ENCODE assay signal across 8 mouse cellular contexts in genomic region chrX:100776494-100776893, GRCm38 (mm10). TPM values are rescaled to one million over a fixed set of nuclear protein-coding genes. Genes with fewer than 3 reads are reported as not detected.
DNase-seq lines count a peak whose midpoint lies in the region; ATAC-seq and TF ChIP-seq lines count a peak whose summit lies in the region.

No protein-coding gene starts in this region.

- 23% methylated on average over 9 of the region's 9 CpGs for WGBS in spleen, adult 2 months
- 12% methylated on average over 9 of the region's 9 CpGs for WGBS in cerebellum, adult 2 months
- WGBS in forebrain, postnatal 0 days = 23% methylated on average over 9 of the region's 9 CpGs
- WGBS in limb, embryonic 15.5 days = 22% methylated on average over 9 of the region's 9 CpGs
- WGBS in midbrain, embryonic 14.5 days = 26% methylated on average over 9 of the region's 9 CpGs
- 8% methylated on average over 9 of the region's 9 CpGs for WGBS in thymus, adult 2 months

- H3K9ac ChIP-seq in forebrain, postnatal 0 days = no peak overlapping the region
- no peak overlapping the region for H3K9ac ChIP-seq in limb, embryonic 15.5 days
- peak overlapping the region; percentile 61; the same call in 1 of the 2 replicates for H3K9ac ChIP-seq in midbrain, embryonic 14.5 days (replicated peaks; ENCODE audit: low read length)

- peak; percentile 19; the same call in 1 of the 2 replicates for TF ChIP-seq CTCF in spleen, adult 2 months (IDR thresholded peaks at IDR 0.05; ENCODE audit: extremely low read depth, insufficient read depth, insufficient read length, insufficient replicate concordance)
- peak; percentile 59 for TF ChIP-seq CTCF in cerebellum, adult 2 months (IDR thresholded peaks at IDR 0.05; ENCODE audit: borderline replicate concordance, insufficient read depth, low read depth, low read length)
- peak; percentile 74 for TF ChIP-seq CTCF in forebrain, postnatal 0 days (IDR thresholded peaks at IDR 0.05; ENCODE audit: low read depth)
- TF ChIP-seq CTCF in thymus, adult 2 months (IDR thresholded peaks at IDR 0.05; ENCODE audit: borderline replicate concordance, control insufficient read depth, extremely low read depth, insufficient read depth, low read length, poor library complexity) = no peak

- peak in 1 of 2 experiments; percentile 39 for DNase-seq in spleen, adult 2 months (ENCODE audit: low read depth in 1 of 2, low spot score in 2 of 2)
- DNase-seq in spleen, adult 12 weeks (ENCODE audit: low spot score) = no peak
- peak; percentile 66 to 71 for DNase-seq in cerebellum, adult 2 months
- DNase-seq in forebrain, postnatal 0 days = peak; percentile 79
- peak; percentile 52 for DNase-seq in hindlimb bud, embryonic 11.5 days (ENCODE audit: extremely low spot score, low read depth, low spot score)
- DNase-seq in midbrain, embryonic 14.5 days = peak; percentile 80
- peak; percentile 54 for DNase-seq in thymus, adult 2 months

- peak; percentile 83 for ATAC-seq in forebrain, postnatal 0 days
- no peak for ATAC-seq in limb, embryonic 15.5 days (ENCODE audit: insufficient number of reproducible peaks, low FRiP score, low TSS enrichment, low read depth)
- peak; percentile 54; the same call in 1 of the 2 replicates for ATAC-seq in midbrain, embryonic 14.5 days (ENCODE audit: low FRiP score, low TSS enrichment)

- no peak for TF ChIP-seq POLR2A in spleen, adult 2 months (IDR thresholded peaks at IDR 0.05; ENCODE audit: low read depth, low read length)
- TF ChIP-seq POLR2A in cerebellum, adult 2 months (IDR thresholded peaks at IDR 0.05; ENCODE audit: borderline replicate concordance, insufficient read depth, low read length) = no peak
- TF ChIP-seq POLR2A in thymus, adult 2 months (IDR thresholded peaks at IDR 0.05; ENCODE audit: control insufficient read depth, extremely low read depth, insufficient read depth, low read length, poor library complexity) = no peak

- no peak overlapping the region for H3K27ac ChIP-seq in spleen, adult 2 months (ENCODE audit: insufficient read depth, low read length)
- H3K27ac ChIP-seq in cerebellum, adult 2 months (ENCODE audit: insufficient read depth, low read length) = peak overlapping the region; percentile 76
- peak overlapping the region; percentile 58; the same call in 1 of the 2 replicates for H3K27ac ChIP-seq in forebrain, postnatal 0 days (ENCODE audit: low read depth, low read length)
- H3K27ac ChIP-seq in limb, embryonic 15.5 days = peak overlapping the region; percentile 85
- peak overlapping the region; percentile 79 for H3K27ac ChIP-seq in midbrain, embryonic 14.5 days (replicated peaks; ENCODE audit: low read depth, low read length)
- H3K27ac ChIP-seq in thymus, adult 2 months (ENCODE audit: control insufficient read depth, insufficient read depth, low read length) = no peak overlapping the region

- H3K36me3 ChIP-seq in spleen, adult 2 months (ENCODE audit: control insufficient read depth, insufficient read depth, low read length) = no peaks in the 10 kb centered on the region
- H3K36me3 ChIP-seq in forebrain, postnatal 0 days (ENCODE audit: insufficient read depth) = no peaks in the 10 kb centered on the region
- no peaks in the 10 kb centered on the region for H3K36me3 ChIP-seq in limb, embryonic 15.5 days
- peaks cover 4% of the 10 kb centered on the region; the same call in 1 of the 2 replicates for H3K36me3 ChIP-seq in midbrain, embryonic 14.5 days (ENCODE audit: control insufficient read depth, insufficient read depth, low read length)
- H3K36me3 ChIP-seq in thymus, adult 2 months (ENCODE audit: control insufficient read depth, insufficient read depth, low read length) = no peaks in the 10 kb centered on the region

- peak overlapping the region; percentile 39 for H3K4me2 ChIP-seq in forebrain, postnatal 0 days (ENCODE audit: low read depth)
- H3K4me2 ChIP-seq in limb, embryonic 15.5 days = peak overlapping the region; percentile 47
- peak overlapping the region; percentile 54 for H3K4me2 ChIP-seq in midbrain, embryonic 14.5 days (ENCODE audit: low read length)

- no peaks in the 10 kb centered on the region for H3K27me3 ChIP-seq in spleen, adult 2 months (ENCODE audit: control insufficient read depth, insufficient read depth, low read length)
- H3K27me3 ChIP-seq in cerebellum, adult 2 months (ENCODE audit: control insufficient read depth, insufficient read depth, low read length) = no peaks in the 10 kb centered on the region
- no peaks in the 10 kb centered on the region for H3K27me3 ChIP-seq in forebrain, postnatal 0 days (ENCODE audit: insufficient read depth, low read length)
- H3K27me3 ChIP-seq in limb, embryonic 15.5 days = no peaks in the 10 kb centered on the region; the same call in 1 of the 2 replicates
- no peaks in the 10 kb centered on the region for H3K27me3 ChIP-seq in midbrain, embryonic 14.5 days (ENCODE audit: control insufficient read depth, insufficient read depth, low read length)
- H3K27me3 ChIP-seq in thymus, adult 2 months (ENCODE audit: control insufficient read depth, insufficient read depth, low read length) = no peaks in the 10 kb centered on the region

- peak overlapping the region; percentile 59; the same call in 1 of the 2 replicates for H3K4me3 ChIP-seq in spleen, adult 2 months (ENCODE audit: extremely low read depth, insufficient read depth, insufficient read length)
- peak overlapping the region; percentile 68 for H3K4me3 ChIP-seq in cerebellum, adult 2 months (replicated peaks; ENCODE audit: insufficient read depth, low read depth, low read length)
- H3K4me3 ChIP-seq in forebrain, postnatal 0 days (ENCODE audit: low read depth, low read length) = peak overlapping the region; percentile 35; the same call in 1 of the 2 replicates
- peak overlapping the region; percentile 54 for H3K4me3 ChIP-seq in limb, embryonic 15.5 days
- peak overlapping the region; percentile 43 for H3K4me3 ChIP-seq in midbrain, embryonic 14.5 days (replicated peaks; ENCODE audit: low read depth, low read length)
- no peak overlapping the region for H3K4me3 ChIP-seq in thymus, adult 2 months (ENCODE audit: control insufficient read depth, insufficient read depth, low read length)

- peaks cover 2% of the 10 kb centered on the region; the same call in 1 of the 2 replicates for H3K4me1 ChIP-seq in spleen, adult 2 months (ENCODE audit: control insufficient read depth, insufficient read depth, insufficient read length)
- no peaks in the 10 kb centered on the region for H3K4me1 ChIP-seq in cerebellum, adult 2 months (ENCODE audit: control insufficient read depth, insufficient read depth, low read length)
- H3K4me1 ChIP-seq in forebrain, postnatal 0 days (ENCODE audit: insufficient read depth) = no peaks in the 10 kb centered on the region
- H3K4me1 ChIP-seq in limb, embryonic 15.5 days = no peaks in the 10 kb centered on the region; the same call in 1 of the 2 replicates
- H3K4me1 ChIP-seq in midbrain, embryonic 14.5 days (ENCODE audit: control insufficient read depth, insufficient read depth, low read length) = 0 out of 2 replicates have a peak, but pooled peaks cover 11% of the 10 kb centered on the region
- H3K4me1 ChIP-seq in thymus, adult 2 months (replicated peaks; ENCODE audit: control insufficient read depth, insufficient read depth, low read length) = peaks cover 7% of the 10 kb centered on the region

- no peaks in the 10 kb centered on the region for H3K9me3 ChIP-seq in forebrain, postnatal 0 days (ENCODE audit: low read length)
- no peaks in the 10 kb centered on the region for H3K9me3 ChIP-seq in limb, embryonic 15.5 days
- no peaks in the 10 kb centered on the region for H3K9me3 ChIP-seq in midbrain, embryonic 14.5 days (ENCODE audit: control insufficient read depth, low read length)

RNA-seq across cellular contexts. Expression of gene Dlg3, which starts 9.0 kb away (rescaled TPM):
- 3.0 and 3.1 TPM in 2 replicates for polyA plus RNA-seq in spleen, adult 2 months (2012; rRNA removed)
- 48.5 and 50.1 TPM in 2 replicates for polyA plus RNA-seq in cerebellum, adult 2 months (2012; rRNA removed)
- total RNA-seq in forebrain, postnatal 0 days (2014; rRNA removed) = 39.0 and 42.1 TPM in 2 replicates
- polyA plus RNA-seq in forebrain, postnatal 0 days (2015; fragmentation: Nextera tagmentation; extraction: Ambion mirVana) = 2.3 and 2.6 TPM in 2 replicates
- 2.4 and 3.5 TPM in 2 replicates for polyA plus RNA-seq in limb, embryonic 15.5 days (2015; fragmentation: Nextera tagmentation; extraction: Ambion mirVana)
- polyA plus RNA-seq in midbrain, embryonic 14.5 days (2014; fragmentation: Nextera tagmentation; extraction: Ambion mirVana) = 13.0 and 14.8 TPM in 2 replicates
- polyA plus RNA-seq in thymus, adult 2 months (2012; rRNA removed) = 10.2 and 12.3 TPM in 2 replicates

RNA-seq across cellular contexts. Expression of gene Gdpd2, which starts 46.8 kb away (rescaled TPM):
- polyA plus RNA-seq in spleen, adult 2 months (2012; rRNA removed) = 139 and 153 TPM in 2 replicates
- 10.6 and 13.2 TPM in 2 replicates for polyA plus RNA-seq in cerebellum, adult 2 months (2012; rRNA removed)
- 14.2 and 23.0 TPM in 2 replicates for total RNA-seq in forebrain, postnatal 0 days (2014; rRNA removed)
- polyA plus RNA-seq in forebrain, postnatal 0 days (2015; fragmentation: Nextera tagmentation; extraction: Ambion mirVana) = 10.5 and 21.8 TPM in 2 replicates
- polyA plus RNA-seq in limb, embryonic 15.5 days (2015; fragmentation: Nextera tagmentation; extraction: Ambion mirVana) = 11.4 and 12.1 TPM in 2 replicates
- polyA plus RNA-seq in midbrain, embryonic 14.5 days (2014; fragmentation: Nextera tagmentation; extraction: Ambion mirVana) = 31.0 and 31.1 TPM in 2 replicates
- 1.4 and 2.4 TPM in 2 replicates for polyA plus RNA-seq in thymus, adult 2 months (2012; rRNA removed)

Comparison
In these comparisons a context has a peak if more than half of its experiments do, and no peak if none do; other contexts are left out.
1. H3K27ac ChIP-seq: peak in cerebellum, adult 2 months (single experiment), forebrain, postnatal 0 days (single experiment), limb, embryonic 15.5 days (single experiment) and midbrain, embryonic 14.5 days (single experiment); none in spleen, adult 2 months (single experiment) and thymus, adult 2 months (single experiment).
2. Peak in every context shown above with its lines, with median percentiles within 50 percentile points of each other: H3K4me2 ChIP-seq.